Mouse (Mus musculus) intestine, embryonic 15.5 days (tissue): ENCODE measurements at regions not wholly inside any gene's neighbourhood (a gene's known extent, or its start where the extent isn't known, plus 50 kb on each side); places are given as distances from the start of the nearest gene placed in this dataset.
"Not testable (repeated sequence)": the region's sequence is repeated elsewhere in the genome, so short reads cannot be mapped to it uniquely, and the experiment has no call there.

Experiments
- ATAC-seq: fragments of 200-750 bp; cut with Nextera tagmentation; 2 replicates; pipeline ENCODE4 v1.8.0; 2017; ENCODE audit warnings: moderate TSS enrichment, moderate library complexity
- H3K27ac ChIP-seq: fragments of 300-500 bp; sonication (generic); 2 replicates; pipeline ENCODE4 v1.5.1; 2015; ENCODE audit warnings: mild to moderate bottlenecking, inconsistent platforms
- H3K27me3 ChIP-seq: fragments of 300-500 bp; sonication (generic); replicated peaks from 2 replicates; pipeline ENCODE4 v1.6.1; 2015; ENCODE audit warnings: inconsistent platforms
- H3K36me3 ChIP-seq: fragments of 300-500 bp; sonication (generic); 2 replicates; pipeline ENCODE4 v1.6.1; 2015; ENCODE audit warnings: inconsistent platforms
- H3K4me1 ChIP-seq: fragments of 300-500 bp; sonication (generic); replicated peaks from 2 replicates; pipeline ENCODE4 v1.6.1; 2015; ENCODE audit warnings: inconsistent platforms
- H3K4me2 ChIP-seq: fragments of 300-500 bp; sonication (generic); replicated peaks from 2 replicates; pipeline ENCODE4 v1.6.1; 2015; ENCODE audit warnings: mild to moderate bottlenecking, inconsistent platforms
- H3K4me3 ChIP-seq: fragments of 300-500 bp; sonication (generic); replicated peaks from 2 replicates; pipeline ENCODE4 v1.5.1; 2015; ENCODE audit warnings: inconsistent platforms
- H3K9ac ChIP-seq: fragments of 300-500 bp; sonication (generic); 2 replicates; pipeline ENCODE4 v1.6.1; 2015; ENCODE audit warnings: inconsistent platforms
- H3K9me3 ChIP-seq: fragments of 300-500 bp; sonication (generic); 2 replicates; pipeline ENCODE4 v1.6.1; 2016; ENCODE audit warnings: inconsistent platforms
- WGBS: fragments of 180-500 bp; shearing (Covaris S2); methylation state at CpG from one replicate; pipeline ENCODE4 v1.1.7; 2015; 5-methylcytosine and 5-hydroxymethylcytosine counted together

DNA sequence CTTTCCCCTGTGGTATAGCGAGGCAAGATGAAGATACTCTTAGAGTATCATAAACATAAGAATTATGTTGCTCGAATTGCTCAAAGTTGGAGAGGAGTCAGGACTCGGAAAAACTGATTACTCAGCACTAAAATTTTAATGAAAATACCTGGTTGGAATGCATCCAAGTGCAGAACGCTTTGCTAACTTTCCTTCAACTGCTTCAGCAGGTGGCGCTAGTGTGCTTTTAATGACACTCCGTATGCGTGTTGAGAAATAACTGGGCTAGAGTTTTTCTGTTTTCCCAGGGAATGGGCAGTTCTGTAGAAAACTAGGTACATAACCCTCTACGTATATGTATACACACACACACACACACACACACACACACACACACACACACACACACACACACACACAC, 221.0 kb downstream of the Grxcr1 start:
- no peak overlapping the region for H3K27ac ChIP-seq
- no peaks in the 10 kb centered on the region for H3K36me3 ChIP-seq
- no peaks in the 10 kb centered on the region for H3K27me3 ChIP-seq
- no peak overlapping the region for H3K4me2 ChIP-seq
- H3K4me1 ChIP-seq, result no peaks in the 10 kb centered on the region
- peak; percentile 62; the same call in 1 of the 2 replicates for ATAC-seq
- no peak overlapping the region for H3K9ac ChIP-seq
- H3K9me3 ChIP-seq, result no peaks in the 10 kb centered on the region
- WGBS, result 13% methylated on average over 8 of the region's 8 CpGs
- H3K4me3 ChIP-seq, result no peak overlapping the region

DNA sequence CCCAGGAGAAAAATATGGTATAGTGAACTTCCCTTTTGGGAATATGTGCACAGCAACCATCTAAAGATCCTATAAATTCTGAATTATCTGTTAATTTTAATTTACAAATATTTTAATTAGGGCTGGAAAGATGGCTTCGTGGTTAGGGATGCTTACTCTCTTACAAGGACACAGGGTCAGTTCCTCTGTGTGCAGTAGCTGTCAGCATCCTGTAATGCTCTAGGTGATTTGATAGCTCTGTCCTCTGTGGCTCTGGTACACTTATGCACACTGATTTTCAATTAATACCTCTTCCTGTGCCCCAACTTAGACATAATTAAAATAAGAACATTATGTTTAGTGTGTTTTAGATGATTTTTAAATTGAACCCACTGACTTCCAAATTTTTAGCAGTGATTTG, 221.8 kb downstream of the Grxcr1 start:
- WGBS, result 59% methylated on average over 1 of the region's 1 CpGs

DNA sequence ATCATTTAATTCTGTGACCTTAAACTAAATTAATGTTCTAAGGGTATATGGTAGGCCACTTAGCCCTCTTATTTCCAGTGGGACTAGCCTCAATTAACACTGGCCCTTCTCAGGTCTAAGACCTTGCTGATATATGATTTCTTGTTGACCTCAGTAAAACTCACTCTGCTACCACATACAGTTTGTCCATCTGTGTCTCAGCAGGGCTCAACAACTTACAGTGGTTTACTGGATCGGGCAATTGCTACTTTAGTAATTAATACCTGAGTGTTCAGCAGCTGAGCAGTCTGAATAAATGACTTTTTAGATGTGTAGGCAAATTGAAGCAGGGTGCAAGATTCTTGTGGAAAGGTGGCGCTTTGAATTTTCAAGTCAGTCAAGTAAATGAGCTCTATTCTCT, 222.5 kb downstream of the Grxcr1 start:
- Histone ChIP-seq H3K4me2 (no peak overlapping the region), H3K9me3 (no peaks in the 10 kb centered on the region), H3K4me1 (no peaks in the 10 kb centered on the region), H3K4me3 (no peak overlapping the region), H3K36me3 (no peaks in the 10 kb centered on the region), H3K27me3 (no peaks in the 10 kb centered on the region), H3K27ac (no peak overlapping the region), H3K9ac (no peak overlapping the region)
- 81% methylated on average over 2 of the region's 2 CpGs for WGBS
- ATAC-seq, result no peak

More for the DNA sequence above, 221.8 kb downstream of the Grxcr1 start:
- Histone ChIP-seq H3K9ac (no peak overlapping the region), H3K27me3 (no peaks in the 10 kb centered on the region), H3K36me3 (no peaks in the 10 kb centered on the region), H3K4me3 (no peak overlapping the region), H3K4me2 (no peak overlapping the region), H3K27ac (no peak overlapping the region), H3K4me1 (no peaks in the 10 kb centered on the region), H3K9me3 (no peaks in the 10 kb centered on the region)
- ATAC-seq, result no peak

DNA sequence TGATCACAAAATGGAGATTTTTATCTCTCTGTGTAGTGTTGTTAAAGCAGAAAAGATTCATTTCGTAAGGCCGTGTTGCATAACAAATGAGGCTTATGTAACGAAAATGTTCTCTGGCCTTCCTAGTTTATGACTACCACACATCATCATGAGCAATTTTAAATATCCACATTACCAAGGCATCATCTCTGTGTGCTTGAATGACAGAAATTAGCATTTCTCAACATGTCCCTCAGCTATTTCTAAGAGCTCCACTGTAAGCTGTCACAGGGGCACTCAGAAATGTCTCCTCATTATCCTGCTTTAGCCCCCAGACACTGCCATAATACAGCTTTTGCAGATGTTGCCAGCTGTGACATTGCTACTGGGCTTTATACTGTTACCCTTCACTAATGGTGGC, 232.6 kb downstream of the Grxcr1 start:
- WGBS, result 86% methylated on average over 3 of the region's 3 CpGs
- no peak for ATAC-seq
- H3K27ac ChIP-seq, result no peak overlapping the region
- no peak overlapping the region for H3K9ac ChIP-seq
- no peaks in the 10 kb centered on the region for H3K4me1 ChIP-seq
- no peaks in the 10 kb centered on the region for H3K36me3 ChIP-seq
- no peak overlapping the region for H3K4me3 ChIP-seq
- no peaks in the 10 kb centered on the region for H3K27me3 ChIP-seq
- no peaks in the 10 kb centered on the region for H3K9me3 ChIP-seq
- no peak overlapping the region for H3K4me2 ChIP-seq

DNA sequence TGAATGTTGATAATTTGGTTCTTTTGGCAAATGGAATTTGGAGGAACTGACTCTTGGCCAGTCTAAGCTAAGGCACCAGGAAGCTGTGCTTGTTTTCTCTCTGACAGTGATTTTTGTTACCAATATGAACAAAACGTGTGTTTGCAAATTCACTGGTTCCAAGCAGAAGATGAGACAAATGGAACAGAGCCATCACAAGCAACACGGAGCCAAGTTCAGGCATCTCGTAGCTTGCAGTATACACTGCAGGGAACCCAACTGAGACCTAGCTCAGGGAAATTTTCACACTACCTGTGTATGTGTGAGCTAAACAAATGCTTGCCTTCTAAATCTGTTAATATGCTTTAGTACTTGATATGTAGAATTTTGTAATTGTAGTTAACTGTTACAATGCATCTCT, 242.6 kb downstream of the Grxcr1 start:
- no peaks in the 10 kb centered on the region for H3K9me3 ChIP-seq
- H3K9ac ChIP-seq, result no peak overlapping the region
- no peak overlapping the region for H3K27ac ChIP-seq
- H3K27me3 ChIP-seq, result no peaks in the 10 kb centered on the region
- H3K4me2 ChIP-seq, result no peak overlapping the region
- ATAC-seq, result no peak
- H3K4me1 ChIP-seq, result no peaks in the 10 kb centered on the region
- WGBS, result 73% methylated on average over 3 of the region's 3 CpGs
- no peaks in the 10 kb centered on the region for H3K36me3 ChIP-seq
- H3K4me3 ChIP-seq, result no peak overlapping the region

DNA sequence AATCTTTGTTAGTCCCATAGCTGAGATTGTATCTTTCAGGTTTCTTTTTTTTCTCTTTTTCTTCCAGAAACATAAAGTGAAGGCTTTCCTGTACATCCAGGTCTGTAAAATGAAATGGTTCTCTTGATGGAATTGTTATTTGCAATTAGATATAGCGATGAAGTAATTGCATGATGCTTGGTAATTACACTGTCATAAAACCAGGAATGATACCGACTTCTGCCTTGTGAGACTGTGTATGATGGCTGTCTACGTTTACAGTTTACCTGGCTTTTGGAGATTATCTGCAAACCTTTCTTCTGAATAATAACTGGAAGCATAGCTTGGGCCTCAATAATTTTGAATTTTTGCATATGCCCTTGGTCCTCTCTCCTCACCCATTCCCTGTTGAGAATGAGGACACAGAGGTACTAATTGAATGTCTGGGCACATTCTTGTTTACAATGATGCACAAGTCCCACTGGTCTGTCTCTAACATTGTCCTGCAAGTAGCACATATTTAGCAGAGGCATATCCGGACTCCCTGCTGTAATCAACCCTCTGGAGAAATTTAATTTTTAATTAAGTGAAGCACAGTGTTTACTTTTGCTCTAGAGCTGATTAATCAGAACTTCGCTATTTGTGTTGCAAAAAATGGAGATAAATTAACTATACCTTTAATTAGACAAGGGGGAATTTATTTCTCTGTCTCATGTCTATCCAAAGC, 244.1 kb downstream of the Grxcr1 start:
- H3K4me1 ChIP-seq, result no peaks in the 10 kb centered on the region
- no peak overlapping the region for H3K4me3 ChIP-seq
- no peak overlapping the region for H3K4me2 ChIP-seq
- no peaks in the 10 kb centered on the region for H3K36me3 ChIP-seq
- no peak for ATAC-seq
- 74% methylated on average over 5 of the region's 5 CpGs for WGBS
- H3K27ac ChIP-seq, result no peak overlapping the region
- H3K9me3 ChIP-seq, result no peaks in the 10 kb centered on the region
- H3K27me3 ChIP-seq, result no peaks in the 10 kb centered on the region
- no peak overlapping the region for H3K9ac ChIP-seq

DNA sequence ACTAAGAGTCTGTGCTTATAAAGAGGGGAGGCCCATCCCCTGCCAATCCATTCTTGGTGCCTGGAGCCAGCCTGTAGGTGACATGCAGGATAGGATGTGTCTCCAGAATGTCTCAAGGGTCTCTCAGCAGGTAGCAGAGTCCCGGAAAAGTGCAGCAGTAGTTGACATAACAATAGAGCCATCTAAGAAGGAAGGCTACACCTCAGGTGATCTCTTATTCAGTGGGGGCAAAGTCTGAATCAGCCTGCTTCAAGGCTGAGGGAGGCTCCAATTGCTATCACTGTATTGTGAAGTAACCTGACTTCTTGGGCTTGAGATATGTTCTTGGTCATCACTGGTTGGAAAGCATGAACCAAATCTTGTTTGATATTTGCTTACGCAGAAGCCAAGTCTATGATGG, 264.1 kb downstream of the Grxcr1 start:
- not testable (repeated sequence) for H3K4me2 ChIP-seq, H3K4me3 ChIP-seq, H3K36me3 ChIP-seq, H3K9ac ChIP-seq, ATAC-seq, H3K4me1 ChIP-seq, H3K9me3 ChIP-seq, H3K27me3 ChIP-seq, H3K27ac ChIP-seq
- 82% methylated on average over 2 of the region's 2 CpGs for WGBS

DNA sequence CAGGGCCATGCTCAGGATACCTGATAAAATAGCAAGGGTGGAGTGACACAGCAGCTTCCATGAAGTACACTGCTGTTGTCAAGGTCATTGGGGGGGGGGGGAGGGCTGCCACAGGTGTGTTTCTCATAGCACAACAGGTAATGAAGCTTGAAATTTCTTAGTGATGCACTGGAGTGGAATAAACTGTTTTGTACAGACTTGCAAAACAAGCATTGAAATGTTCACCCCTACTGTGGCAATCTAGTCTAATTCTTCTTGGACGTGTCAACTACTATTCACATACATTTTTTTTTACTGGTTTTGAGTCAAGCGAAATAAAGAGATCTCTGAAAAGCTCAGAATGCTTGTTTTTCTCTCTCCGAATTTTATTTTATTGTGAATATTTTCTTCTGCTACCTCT, 281.6 kb downstream of the Grxcr1 start:
- ATAC-seq, result no peak
- Histone ChIP-seq H3K9ac (no peak overlapping the region), H3K27ac (no peak overlapping the region), H3K9me3 (no peaks in the 10 kb centered on the region), H3K27me3 (no peaks in the 10 kb centered on the region), H3K4me2 (no peak overlapping the region), H3K4me3 (no peak overlapping the region), H3K4me1 (no peaks in the 10 kb centered on the region), H3K36me3 (no peaks in the 10 kb centered on the region)
- 92% methylated on average over 3 of the region's 3 CpGs for WGBS

DNA sequence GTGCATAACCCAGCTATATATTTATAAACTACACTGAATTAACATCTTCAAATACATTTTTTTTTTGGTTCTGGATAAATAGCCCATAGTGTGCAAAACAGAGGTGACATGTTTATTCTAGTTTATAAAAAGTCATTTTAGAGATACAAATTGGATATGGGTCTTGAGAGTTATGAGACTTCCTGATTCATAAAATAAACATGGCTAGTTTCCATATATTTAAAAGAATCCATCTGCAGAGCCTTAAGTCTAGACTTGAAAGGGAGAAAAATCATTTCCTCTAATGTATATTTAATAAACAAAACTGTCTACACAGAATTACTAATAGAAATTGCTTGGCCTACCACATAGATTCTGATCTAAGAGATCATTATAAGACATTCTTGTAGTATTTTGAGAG, 287.3 kb downstream of the Grxcr1 start:
- H3K27ac ChIP-seq, result no peak overlapping the region
- H3K4me2 ChIP-seq, result no peak overlapping the region
- no peak for ATAC-seq
- H3K4me1 ChIP-seq, result no peaks in the 10 kb centered on the region
- H3K9me3 ChIP-seq, result no peaks in the 10 kb centered on the region
- H3K9ac ChIP-seq, result no peak overlapping the region
- no peaks in the 10 kb centered on the region for H3K27me3 ChIP-seq
- H3K36me3 ChIP-seq, result no peaks in the 10 kb centered on the region
- no peak overlapping the region for H3K4me3 ChIP-seq

DNA sequence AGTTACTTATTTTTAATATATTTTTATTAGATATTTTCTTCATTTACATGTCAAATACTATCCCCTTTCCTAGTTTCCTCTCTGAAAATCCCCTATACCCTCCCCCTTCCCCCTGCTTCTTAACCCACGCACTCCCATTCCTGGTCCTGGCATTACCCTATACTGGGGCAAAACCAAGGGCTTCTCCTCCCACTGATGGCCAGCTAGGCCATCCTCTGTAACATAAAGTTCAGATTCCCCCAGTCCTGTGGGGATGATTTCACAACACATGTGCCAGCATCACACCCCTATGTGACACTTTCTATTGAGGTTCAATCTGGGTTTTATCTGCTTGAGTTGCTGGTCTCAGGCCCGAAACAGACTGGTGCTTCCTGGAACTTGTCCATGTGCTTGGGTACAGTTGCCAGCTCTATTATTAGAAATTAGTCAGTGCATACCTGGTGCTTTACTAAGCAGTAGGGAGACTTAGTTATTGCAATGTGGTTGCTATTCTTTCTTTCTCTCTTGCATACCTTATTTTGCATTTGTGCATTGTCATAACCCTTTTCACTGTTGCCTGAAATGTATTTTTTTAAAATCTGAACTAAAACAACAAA, 295.5 kb downstream of the Grxcr1 start:
- WGBS, result 88% methylated on average over 2 of the region's 2 CpGs
- Histone ChIP-seq H3K27ac (no peak overlapping the region), H3K9me3 (no peaks in the 10 kb centered on the region), H3K4me3 (no peak overlapping the region), H3K27me3 (no peaks in the 10 kb centered on the region), H3K4me2 (no peak overlapping the region), H3K4me1 (no peaks in the 10 kb centered on the region), H3K36me3 (no peaks in the 10 kb centered on the region), H3K9ac (no peak overlapping the region)
- no peak for ATAC-seq

DNA sequence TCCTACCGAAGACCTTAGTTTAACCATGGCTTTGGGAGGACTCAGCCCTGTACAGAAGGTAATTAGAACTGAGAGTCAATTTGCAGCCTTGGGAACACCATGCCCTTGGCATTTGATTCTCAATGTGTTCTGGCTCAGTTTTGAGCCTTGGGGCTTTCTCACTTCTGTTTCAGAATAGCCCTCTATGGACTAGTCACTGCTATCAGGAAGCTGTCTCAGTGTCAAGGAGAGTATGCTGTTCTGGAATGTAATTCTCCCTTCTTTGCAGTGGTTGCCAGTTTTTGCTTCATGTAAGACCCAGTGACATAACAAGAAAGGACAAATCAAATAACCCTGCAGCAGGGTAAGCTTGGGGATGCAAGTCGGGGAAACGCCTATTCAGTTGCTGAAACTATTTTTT, 297.7 kb downstream of the Grxcr1 start:
- H3K4me1 ChIP-seq, result no peaks in the 10 kb centered on the region
- no peak overlapping the region for H3K27ac ChIP-seq
- H3K4me2 ChIP-seq, result no peak overlapping the region
- no peak for ATAC-seq
- WGBS, result 94% methylated on average over 3 of the region's 3 CpGs
- no peaks in the 10 kb centered on the region for H3K27me3 ChIP-seq
- no peaks in the 10 kb centered on the region for H3K36me3 ChIP-seq
- H3K9ac ChIP-seq, result no peak overlapping the region
- no peak overlapping the region for H3K4me3 ChIP-seq
- no peaks in the 10 kb centered on the region for H3K9me3 ChIP-seq

DNA sequence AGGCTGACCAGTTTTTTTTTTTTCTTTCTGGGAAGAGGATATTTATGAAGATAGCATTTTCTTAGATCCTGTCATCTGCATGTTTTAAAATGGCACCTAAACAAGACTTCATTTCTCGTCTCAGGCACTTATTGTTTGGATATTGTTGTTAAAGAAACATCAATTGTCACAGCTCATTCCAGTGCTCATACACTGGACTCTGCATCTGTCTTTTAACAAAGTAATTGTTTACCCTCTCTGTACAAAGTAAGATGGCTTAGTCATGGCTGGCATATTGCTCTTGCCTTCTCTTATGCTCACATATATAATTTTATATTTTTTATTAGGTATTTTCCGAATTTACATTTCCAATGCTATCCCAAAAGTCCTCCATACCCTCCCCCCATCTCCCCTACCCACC, 298.2 kb downstream of the Grxcr1 start:
- H3K4me1 ChIP-seq, result no peaks in the 10 kb centered on the region
- no peaks in the 10 kb centered on the region for H3K27me3 ChIP-seq
- H3K9ac ChIP-seq, result no peak overlapping the region
- no peaks in the 10 kb centered on the region for H3K36me3 ChIP-seq
- no peaks in the 10 kb centered on the region for H3K9me3 ChIP-seq
- 61% methylated on average over 2 of the region's 2 CpGs for WGBS
- no peak overlapping the region for H3K4me3 ChIP-seq
- no peak overlapping the region for H3K4me2 ChIP-seq
- no peak for ATAC-seq
- H3K27ac ChIP-seq, result no peak overlapping the region

DNA sequence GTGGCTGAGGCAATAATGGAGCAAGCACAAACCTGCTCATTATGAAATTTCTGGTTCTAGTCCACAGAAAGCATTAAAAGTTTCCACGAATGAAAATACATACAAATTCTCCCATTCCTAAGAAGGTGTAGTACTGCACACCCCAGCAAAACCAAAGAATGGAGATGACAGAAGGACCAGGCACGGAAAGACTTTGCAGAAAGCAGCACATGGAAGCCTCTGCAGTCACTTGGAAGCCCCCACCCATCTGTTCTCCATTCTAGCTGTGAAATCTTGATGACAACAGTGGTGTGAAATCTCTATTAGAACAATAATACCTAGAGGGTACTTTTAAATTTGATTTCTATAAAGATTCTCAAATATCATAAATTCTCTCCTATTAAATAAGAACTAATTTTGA, 319.3 kb downstream of the Grxcr1 start:
- no peak overlapping the region for H3K4me2 ChIP-seq
- ATAC-seq, result no peak
- WGBS, result 80% methylated on average over 2 of the region's 2 CpGs

More for the DNA sequence above, 319.3 kb downstream of the Grxcr1 start:
- H3K9me3 ChIP-seq, result no peaks in the 10 kb centered on the region
- no peak overlapping the region for H3K27ac ChIP-seq
- H3K36me3 ChIP-seq, result no peaks in the 10 kb centered on the region
- H3K4me3 ChIP-seq, result no peak overlapping the region
- H3K9ac ChIP-seq, result no peak overlapping the region
- H3K4me1 ChIP-seq, result no peaks in the 10 kb centered on the region
- no peaks in the 10 kb centered on the region for H3K27me3 ChIP-seq
